Mouse (Mus musculus): Measurements from ENCODE around the gene Slc17a8. TPM values are rescaled to one million over a fixed set of nuclear protein-coding genes. Genes with fewer than 3 reads are reported as not detected.
A peak's percentile ranks its signal among the peaks of the same experiment; 100 is the strongest.
"Not testable (repeated sequence)": the region's sequence is repeated elsewhere in the genome, so short reads cannot be mapped to it uniquely, and the experiment has no call there.

Slc17a8 gene
- 0.57 and 0.60 TPM in 2 replicates for polyA plus RNA-seq (2012; rRNA removed)

GRCm38 (mm10) chr10:89621129-89621528 is at the start of gene Slc17a8:
Slc17a8 (minus strand) TSS chr10:89621253.
- DNase-seq (ENCODE audit: extremely low spot score in 1 of 2, low spot score in 1 of 2), result no peak

- not testable (repeated sequence) for DNase-seq (ENCODE audit: extremely low spot score in 1 of 2, low spot score in 1 of 2)
Observed at GRCm38 (mm10) chr10:89670371-89670770, 49.3 kb upstream of the Slc17a8 start.

GRCm38 (mm10) chr10:89667571-89667970 is 46.5 kb upstream of the Slc17a8 start:
- no peak for DNase-seq (ENCODE audit: extremely low spot score in 1 of 2, low spot score in 1 of 2)

- DNase-seq (ENCODE audit: extremely low spot score in 1 of 2, low spot score in 1 of 2), result no peak
Observed at GRCm38 (mm10) chr10:89665679-89666078, 44.6 kb upstream of the Slc17a8 start.

- peak in 1 of 2 experiments; percentile 50 for DNase-seq (ENCODE audit: extremely low spot score in 1 of 2, low spot score in 1 of 2)
Observed at GRCm38 (mm10) chr10:89664977-89665645, 44.1 kb upstream of the Slc17a8 start.

GRCm38 (mm10) chr10:89656366-89656765 is 35.3 kb upstream of the Slc17a8 start:
- peak in 1 of 2 experiments; percentile 49 for DNase-seq (ENCODE audit: extremely low spot score in 1 of 2, low spot score in 1 of 2)

- DNase-seq (ENCODE audit: extremely low spot score in 1 of 2, low spot score in 1 of 2), result peak in 1 of 2 experiments; percentile 24
Observed at GRCm38 (mm10) chr10:89652912-89653311, 31.9 kb upstream of the Slc17a8 start.

GRCm38 (mm10) chr10:89651691-89652090 is 30.6 kb upstream of the Slc17a8 start:
- no peak for DNase-seq (ENCODE audit: extremely low spot score in 1 of 2, low spot score in 1 of 2)

- no peak for DNase-seq (ENCODE audit: extremely low spot score in 1 of 2, low spot score in 1 of 2)
Observed at GRCm38 (mm10) chr10:89646918-89647317, 25.9 kb upstream of the Slc17a8 start.

- no peak for DNase-seq (ENCODE audit: extremely low spot score in 1 of 2, low spot score in 1 of 2)
Observed at GRCm38 (mm10) chr10:89637001-89637400, 15.9 kb upstream of the Slc17a8 start.

GRCm38 (mm10) chr10:89635018-89635417 is 14.0 kb upstream of the Slc17a8 start:
- DNase-seq (ENCODE audit: extremely low spot score in 1 of 2, low spot score in 1 of 2), result peak in 1 of 2 experiments; percentile 58

- DNase-seq (ENCODE audit: extremely low spot score in 1 of 2, low spot score in 1 of 2), result no peak
Observed at GRCm38 (mm10) chr10:89633736-89634426, 12.8 kb upstream of the Slc17a8 start.

- no peak for DNase-seq (ENCODE audit: extremely low spot score in 1 of 2, low spot score in 1 of 2)
Observed at GRCm38 (mm10) chr10:89633121-89633520, 12.1 kb upstream of the Slc17a8 start.

GRCm38 (mm10) chr10:89631831-89632230 is 10.8 kb upstream of the Slc17a8 start:
- DNase-seq (ENCODE audit: extremely low spot score in 1 of 2, low spot score in 1 of 2), result no peak

GRCm38 (mm10) chr10:89630564-89630963 is 9.5 kb upstream of the Slc17a8 start:
- no peak for DNase-seq (ENCODE audit: extremely low spot score in 1 of 2, low spot score in 1 of 2)

GRCm38 (mm10) chr10:89630052-89630451 is 9.0 kb upstream of the Slc17a8 start:
- peak; percentile 38 to 92 for DNase-seq (ENCODE audit: extremely low spot score in 1 of 2, low spot score in 1 of 2)

- DNase-seq (ENCODE audit: extremely low spot score in 1 of 2, low spot score in 1 of 2), result no peak
Observed at GRCm38 (mm10) chr10:89626714-89627113, 5.7 kb upstream of the Slc17a8 start.

- no peak for DNase-seq (ENCODE audit: extremely low spot score in 1 of 2, low spot score in 1 of 2)
Observed at GRCm38 (mm10) chr10:89624196-89624595, 3.1 kb upstream of the Slc17a8 start.

GRCm38 (mm10) chr10:89599311-89599710 is 21.7 kb downstream of the Slc17a8 start:
- peak in 1 of 2 experiments; percentile 17 for DNase-seq (ENCODE audit: extremely low spot score in 1 of 2, low spot score in 1 of 2)

GRCm38 (mm10) chr10:89597275-89597674 is 23.8 kb downstream of the Slc17a8 start:
- no peak for DNase-seq (ENCODE audit: extremely low spot score in 1 of 2, low spot score in 1 of 2)

- DNase-seq (ENCODE audit: extremely low spot score in 1 of 2, low spot score in 1 of 2), result no peak
Observed at GRCm38 (mm10) chr10:89595935-89596334, 25.1 kb downstream of the Slc17a8 start.

GRCm38 (mm10) chr10:89595514-89595913 is 25.5 kb downstream of the Slc17a8 start:
- no peak for DNase-seq (ENCODE audit: extremely low spot score in 1 of 2, low spot score in 1 of 2)

All from frontal cortex, adult 2 months (tissue).